Mouse (Mus musculus): ENCODE measurements around the gene Ccdc122. TPM values are rescaled to one million over a fixed set of nuclear protein-coding genes. Genes with fewer than 3 reads are reported as not detected.
A peak's percentile ranks its signal among the peaks of the same experiment; 100 is the strongest.
"Not testable (repeated sequence)": the region's sequence is repeated elsewhere in the genome, so short reads cannot be mapped to it uniquely, and the experiment has no call there.

The Ccdc122 gene
- polyA plus RNA-seq, 1 experiment from 2014 or later = 1.1 TPM

- no peak overlapping the region for H3K4me3 ChIP-seq (ENCODE audit: low read length)
Measured at GRCm38 (mm10) chr14:77069361-77069760, 32.8 kb downstream of the Ccdc122 start.

DNA sequence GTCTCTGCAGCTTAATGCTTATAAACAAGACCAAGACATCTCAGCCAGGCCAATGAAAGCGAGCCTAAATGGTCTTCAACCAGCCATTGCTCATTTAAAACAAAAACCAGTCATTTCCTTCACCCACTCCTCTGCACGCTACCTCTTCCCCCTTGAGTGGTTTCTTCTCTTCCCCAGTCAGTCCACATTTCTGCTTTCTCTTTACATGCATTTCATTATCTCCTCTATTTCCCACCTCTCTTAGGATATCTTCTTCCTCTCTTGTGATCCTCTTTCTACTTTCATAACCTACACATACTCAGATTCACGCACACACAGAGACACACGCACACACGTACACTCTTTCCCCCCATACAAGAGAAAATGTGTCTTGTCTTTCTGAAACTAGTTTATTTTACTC lies 44.7 kb downstream of the Ccdc122 start:
- no peak for ATAC-seq
- no peaks in the 10 kb centered on the region for H3K9me3 ChIP-seq (ENCODE audit: control insufficient read depth, low read length)
- H3K4me2 ChIP-seq (ENCODE audit: low read length) = no peak overlapping the region
- no peaks in the 10 kb centered on the region for H3K27me3 ChIP-seq (replicated peaks; ENCODE audit: control insufficient read depth, insufficient read depth, low read length)
- H3K4me1 ChIP-seq (ENCODE audit: control insufficient read depth, insufficient read depth, low read depth, low read length) = no peaks in the 10 kb centered on the region
- H3K27ac ChIP-seq (ENCODE audit: low read depth, low read length) = no peak overlapping the region
- no peak overlapping the region for H3K9ac ChIP-seq (ENCODE audit: low read depth, low read length)
- H3K36me3 ChIP-seq (ENCODE audit: control insufficient read depth, insufficient read depth, low read length) = no peaks in the 10 kb centered on the region
- WGBS = 93% methylated on average over 5 of the region's 5 CpGs
- no peak overlapping the region for H3K4me3 ChIP-seq (ENCODE audit: low read length)

More at GRCm38 (mm10) chr14:77069361-77069760, 32.8 kb downstream of the Ccdc122 start:
- H3K4me2 ChIP-seq (ENCODE audit: low read length) = no peak overlapping the region
- no peaks in the 10 kb centered on the region for H3K4me1 ChIP-seq (ENCODE audit: control insufficient read depth, insufficient read depth, low read depth, low read length)
- no peaks in the 10 kb centered on the region for H3K27me3 ChIP-seq (replicated peaks; ENCODE audit: control insufficient read depth, insufficient read depth, low read length)
- ATAC-seq = no peak
- H3K27ac ChIP-seq (ENCODE audit: low read depth, low read length) = no peak overlapping the region
- H3K36me3 ChIP-seq (ENCODE audit: control insufficient read depth, insufficient read depth, low read length) = no peaks in the 10 kb centered on the region
- WGBS = 79% methylated on average over 1 of the region's 1 CpGs
- no peaks in the 10 kb centered on the region for H3K9me3 ChIP-seq (ENCODE audit: control insufficient read depth, low read length)
- no peak overlapping the region for H3K9ac ChIP-seq (ENCODE audit: low read depth, low read length)

DNA sequence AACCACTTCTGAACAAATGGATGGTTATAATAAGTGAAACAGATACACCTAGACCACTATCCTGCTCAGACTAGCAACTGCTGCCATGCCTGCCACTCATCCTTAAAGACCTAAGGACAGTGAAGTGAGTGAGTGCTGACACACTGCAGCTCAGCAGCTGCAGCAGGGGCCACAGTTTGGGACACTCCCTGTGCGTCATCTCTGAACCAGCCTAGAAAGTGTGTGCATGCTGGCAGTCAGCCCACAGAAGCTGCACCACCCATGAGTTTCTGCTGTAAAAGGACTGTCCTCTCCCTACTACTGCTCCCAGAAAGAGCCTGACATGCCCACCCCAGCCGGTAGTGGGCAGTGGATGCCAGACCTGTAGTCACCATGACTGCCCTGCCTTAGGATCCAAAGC lies 63.7 kb downstream of the Ccdc122 start:
- WGBS = 82% methylated on average over 2 of the region's 2 CpGs
- H3K36me3 ChIP-seq (ENCODE audit: control insufficient read depth, insufficient read depth, low read length) = no peaks in the 10 kb centered on the region
- no peak overlapping the region for H3K4me3 ChIP-seq (ENCODE audit: low read length)

DNA sequence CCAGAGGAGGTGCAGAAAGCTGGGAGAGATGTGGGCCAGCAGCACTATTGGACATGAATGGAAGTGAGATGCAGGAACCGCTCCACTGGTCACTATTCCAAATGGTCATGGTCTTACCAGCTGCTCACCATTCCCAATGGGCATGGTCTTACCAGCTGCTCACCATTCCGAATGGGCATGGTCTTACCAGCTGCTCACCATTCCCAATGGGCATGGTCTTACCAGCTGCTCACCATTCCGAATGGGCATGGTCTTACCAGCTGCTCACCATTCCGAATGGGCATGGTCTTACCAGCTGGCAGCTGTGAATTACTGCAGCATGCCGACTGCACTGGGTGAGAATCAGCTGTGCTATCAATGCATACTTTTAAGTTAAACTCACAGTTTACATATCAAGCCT lies 74.0 kb downstream of the Ccdc122 start:
- H3K36me3 ChIP-seq (ENCODE audit: control insufficient read depth, insufficient read depth, low read length); H3K4me3 ChIP-seq (ENCODE audit: low read length); H3K4me2 ChIP-seq (ENCODE audit: low read length); ATAC-seq; H3K27ac ChIP-seq (ENCODE audit: low read depth, low read length); H3K9ac ChIP-seq (ENCODE audit: low read depth, low read length); H3K4me1 ChIP-seq (ENCODE audit: control insufficient read depth, insufficient read depth, low read depth, low read length); H3K27me3 ChIP-seq (replicated peaks; ENCODE audit: control insufficient read depth, insufficient read depth, low read length); H3K9me3 ChIP-seq (ENCODE audit: control insufficient read depth, low read length): not testable (repeated sequence)
- WGBS = 42% methylated on average over 5 of the region's 5 CpGs

More for the DNA sequence above, 63.7 kb downstream of the Ccdc122 start:
- Histone ChIP-seq H3K4me2 (ENCODE audit: low read length) (no peak overlapping the region), H3K27me3 (replicated peaks; ENCODE audit: control insufficient read depth, insufficient read depth, low read length) (no peaks in the 10 kb centered on the region), H3K9ac (ENCODE audit: low read depth, low read length) (no peak overlapping the region), H3K4me1 (ENCODE audit: control insufficient read depth, insufficient read depth, low read depth, low read length) (no peaks in the 10 kb centered on the region), H3K27ac (ENCODE audit: low read depth, low read length) (no peak overlapping the region), H3K9me3 (ENCODE audit: control insufficient read depth, low read length) (no peaks in the 10 kb centered on the region)
- no peak for ATAC-seq

DNA sequence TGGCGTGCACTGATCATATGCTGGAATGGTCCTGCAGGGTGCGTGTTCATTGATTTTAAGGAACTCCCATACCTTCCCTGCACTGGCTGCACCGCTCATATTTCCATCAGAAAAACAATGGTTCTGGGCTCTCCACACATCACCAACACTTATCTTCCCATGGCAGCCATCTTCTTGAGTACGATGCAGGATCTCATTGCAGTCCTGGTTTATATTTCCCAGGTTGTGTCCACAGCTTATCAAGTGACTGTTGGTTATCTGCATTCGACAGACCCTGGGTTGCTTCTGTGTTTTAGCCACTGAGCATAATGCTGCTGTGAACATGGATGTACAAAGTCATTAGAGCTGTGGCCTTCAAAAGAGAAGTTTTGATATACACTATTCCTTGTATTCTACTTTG lies 94.0 kb downstream of the Ccdc122 start:
- Histone ChIP-seq H3K4me2 (ENCODE audit: low read length) (no peak overlapping the region), H3K27ac (ENCODE audit: low read depth, low read length) (no peak overlapping the region), H3K4me1 (ENCODE audit: control insufficient read depth, insufficient read depth, low read depth, low read length) (no peaks in the 10 kb centered on the region), H3K36me3 (ENCODE audit: control insufficient read depth, insufficient read depth, low read length) (no peaks in the 10 kb centered on the region), H3K9ac (ENCODE audit: low read depth, low read length) (no peak overlapping the region), H3K9me3 (ENCODE audit: control insufficient read depth, low read length) (no peaks in the 10 kb centered on the region), H3K4me3 (ENCODE audit: low read length) (no peak overlapping the region), H3K27me3 (replicated peaks; ENCODE audit: control insufficient read depth, insufficient read depth, low read length) (no peaks in the 10 kb centered on the region)
- ATAC-seq = no peak
- 93% methylated on average over 5 of the region's 5 CpGs for WGBS

DNA sequence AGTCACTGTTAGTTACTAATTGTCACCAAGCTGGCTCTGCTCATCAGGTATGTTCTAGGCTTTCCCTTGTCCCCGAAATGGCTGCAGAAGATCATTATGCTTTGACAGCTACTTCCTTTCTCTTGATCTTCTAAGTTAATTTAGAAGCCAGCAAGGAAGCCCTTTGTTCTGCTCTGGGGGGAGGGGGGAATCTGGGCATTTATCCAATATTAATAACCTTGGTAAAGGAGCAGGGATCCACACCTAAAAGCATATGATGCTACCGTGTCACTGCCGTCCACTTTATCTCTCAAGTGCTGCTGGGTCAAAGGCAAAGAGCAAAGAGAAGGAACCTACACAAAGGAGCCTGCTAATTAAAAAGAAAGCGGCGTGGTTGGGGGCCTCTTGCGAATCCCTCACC lies 100.4 kb downstream of the Ccdc122 start:
- peaks cover 1% of the 10 kb centered on the region; the same call in 1 of the 2 replicates for H3K4me1 ChIP-seq (ENCODE audit: control insufficient read depth, insufficient read depth, low read depth, low read length)
- 48% methylated on average over 6 of the region's 6 CpGs for WGBS
- H3K4me2 ChIP-seq (ENCODE audit: low read length) = no peak overlapping the region
- H3K9me3 ChIP-seq (ENCODE audit: control insufficient read depth, low read length) = no peaks in the 10 kb centered on the region
- no peak overlapping the region for H3K4me3 ChIP-seq (ENCODE audit: low read length)
- no peaks in the 10 kb centered on the region for H3K36me3 ChIP-seq (ENCODE audit: control insufficient read depth, insufficient read depth, low read length)
- ATAC-seq = no peak
- no peak overlapping the region for H3K9ac ChIP-seq (ENCODE audit: low read depth, low read length)
- no peak overlapping the region for H3K27ac ChIP-seq (ENCODE audit: low read depth, low read length)
- no peaks in the 10 kb centered on the region for H3K27me3 ChIP-seq (replicated peaks; ENCODE audit: control insufficient read depth, insufficient read depth, low read length)

DNA sequence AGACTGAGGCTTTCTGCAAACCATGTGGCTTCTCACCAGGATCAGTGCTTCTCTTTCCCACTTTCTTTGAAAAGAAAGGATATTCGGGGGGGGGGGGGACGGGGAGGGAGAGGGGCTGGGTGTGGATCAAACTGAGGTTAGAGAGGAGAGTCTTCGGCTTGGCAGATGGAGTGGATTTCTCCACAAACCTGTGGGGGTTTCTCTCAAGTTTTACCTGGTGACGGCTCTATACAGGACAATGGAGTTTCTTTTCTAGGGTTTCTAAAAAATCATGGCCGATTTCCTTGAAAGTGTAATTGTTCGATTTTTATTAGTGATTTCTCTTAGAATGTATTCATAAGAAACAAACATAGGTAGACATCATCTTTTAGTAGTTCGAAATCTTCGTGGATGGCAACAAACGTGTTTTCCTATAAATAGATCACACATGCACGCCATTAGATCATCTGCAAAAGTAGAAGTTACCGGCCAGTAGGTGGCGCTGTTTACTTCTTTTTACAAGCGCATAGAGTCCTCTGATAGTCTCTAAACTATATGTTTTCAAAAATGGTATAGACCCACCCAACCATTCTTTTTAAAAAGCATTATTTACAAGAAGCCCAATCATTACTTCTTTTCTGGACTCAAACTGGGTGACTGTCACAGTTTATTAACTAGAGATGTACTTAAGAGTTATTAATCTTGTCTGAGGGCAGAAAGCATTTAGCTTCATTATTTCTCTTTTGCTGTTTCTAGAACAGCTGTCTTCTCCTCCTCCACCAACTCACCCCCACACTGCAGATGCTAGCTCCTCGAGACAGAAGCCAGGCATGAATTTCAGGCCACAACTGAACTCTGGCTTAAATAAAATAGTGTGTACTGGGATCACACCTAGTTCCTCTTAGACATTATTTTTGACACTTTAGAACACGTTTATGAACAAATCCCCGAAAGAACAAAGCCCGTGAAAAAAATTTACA lies 105.0 kb downstream of the Ccdc122 start:
- no peak overlapping the region; the same call in 1 of the 2 replicates for H3K9ac ChIP-seq (ENCODE audit: low read depth, low read length)
- H3K27me3 ChIP-seq (replicated peaks; ENCODE audit: control insufficient read depth, insufficient read depth, low read length) = no peaks in the 10 kb centered on the region
- H3K4me3 ChIP-seq (ENCODE audit: low read length) = no peak overlapping the region
- WGBS = 31% methylated on average over 17 of the region's 17 CpGs
- H3K4me1 ChIP-seq (ENCODE audit: control insufficient read depth, insufficient read depth, low read depth, low read length) = peaks cover 3% of the 10 kb centered on the region; the same call in 1 of the 2 replicates
- no peak overlapping the region for H3K27ac ChIP-seq (ENCODE audit: low read depth, low read length)
- no peak overlapping the region for H3K4me2 ChIP-seq (ENCODE audit: low read length)
- H3K36me3 ChIP-seq (ENCODE audit: control insufficient read depth, insufficient read depth, low read length) = no peaks in the 10 kb centered on the region
- no peaks in the 10 kb centered on the region for H3K9me3 ChIP-seq (ENCODE audit: control insufficient read depth, low read length)
- peak; percentile 91 for ATAC-seq

- Histone ChIP-seq H3K9me3 (ENCODE audit: control insufficient read depth, low read length) (no peaks in the 10 kb centered on the region), H3K27ac (ENCODE audit: low read depth, low read length) (no peak overlapping the region), H3K36me3 (ENCODE audit: control insufficient read depth, insufficient read depth, low read length) (no peaks in the 10 kb centered on the region), H3K9ac (ENCODE audit: low read depth, low read length) (no peak overlapping the region), H3K4me1 (ENCODE audit: control insufficient read depth, insufficient read depth, low read depth, low read length) (peaks cover 3% of the 10 kb centered on the region; the same call in 1 of the 2 replicates), H3K27me3 (replicated peaks; ENCODE audit: control insufficient read depth, insufficient read depth, low read length) (no peaks in the 10 kb centered on the region), H3K4me3 (ENCODE audit: low read length) (no peak overlapping the region), H3K4me2 (ENCODE audit: low read length) (no peak overlapping the region)
- WGBS = 91% methylated on average over 4 of the region's 4 CpGs
- no peak for ATAC-seq
Measured at GRCm38 (mm10) chr14:77145103-77145502, 108.5 kb downstream of the Ccdc122 start.

DNA sequence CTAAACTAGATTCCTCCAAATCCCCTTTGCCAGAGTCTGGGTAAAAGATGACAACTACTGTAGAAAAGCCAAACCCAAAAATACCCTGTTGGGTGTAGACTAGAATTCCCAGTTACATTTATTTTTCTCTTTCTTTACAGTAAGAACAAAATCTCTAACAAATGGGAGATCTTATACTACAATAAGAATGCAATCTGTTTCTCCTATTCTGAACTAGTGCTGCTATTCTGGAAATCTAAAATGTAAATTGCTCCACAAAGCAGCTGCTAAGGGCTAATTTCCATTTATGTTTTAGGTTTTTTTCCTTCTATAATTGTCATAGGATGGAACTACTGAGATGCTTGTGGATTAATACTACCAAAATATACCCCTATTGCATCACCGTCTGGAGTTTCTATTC lies 111.1 kb downstream of the Ccdc122 start:
- no peak for ATAC-seq

More for the DNA sequence above, 111.1 kb downstream of the Ccdc122 start:
- Histone ChIP-seq H3K4me3 (ENCODE audit: low read length) (no peak overlapping the region), H3K4me2 (ENCODE audit: low read length) (no peak overlapping the region), H3K27ac (ENCODE audit: low read depth, low read length) (no peak overlapping the region), H3K9ac (ENCODE audit: low read depth, low read length) (no peak overlapping the region), H3K9me3 (ENCODE audit: control insufficient read depth, low read length) (no peaks in the 10 kb centered on the region), H3K4me1 (ENCODE audit: control insufficient read depth, insufficient read depth, low read depth, low read length) (no peaks in the 10 kb centered on the region), H3K36me3 (ENCODE audit: control insufficient read depth, insufficient read depth, low read length) (no peaks in the 10 kb centered on the region), H3K27me3 (replicated peaks; ENCODE audit: control insufficient read depth, insufficient read depth, low read length) (no peaks in the 10 kb centered on the region)
- 93% methylated on average over 1 of the region's 1 CpGs for WGBS
